Mouse (Mus musculus) stomach, embryonic 16.5 days (tissue): ENCODE measurements at regions not wholly inside any gene's neighbourhood (a gene's known extent, or its start where the extent isn't known, plus 50 kb on each side); places are given as distances from the start of the nearest gene placed in this dataset.

Source experiments
- ATAC-seq: fragments of 200-750 bp; cut with Nextera tagmentation; 2 replicates; pipeline ENCODE4 v1.8.0; 2017; ENCODE audit warnings: moderate number of reproducible peaks, moderate TSS enrichment; ENCODE audit not compliant: insufficient read depth, low FRiP score
- H3K27ac ChIP-seq: fragments of 300-500 bp; sonication (generic); 2 replicates; pipeline ENCODE4 v1.5.1; 2014; ENCODE audit warnings: low read length
- H3K27me3 ChIP-seq: fragments of 300-500 bp; sonication (generic); 2 replicates; pipeline ENCODE4 v1.6.1; 2014; ENCODE audit warnings: low read length, control low read depth, mixed read lengths; ENCODE audit not compliant: control insufficient read depth, insufficient read depth
- H3K36me3 ChIP-seq: fragments of 300-500 bp; sonication (generic); 2 replicates; pipeline ENCODE4 v1.6.1; 2014; ENCODE audit warnings: low read length; ENCODE audit not compliant: control insufficient read depth, insufficient read depth
- H3K4me1 ChIP-seq: fragments of 300-500 bp; sonication (generic); 2 replicates; pipeline ENCODE4 v1.6.1; 2014; ENCODE audit warnings: low read length, control low read depth, mixed read lengths; ENCODE audit not compliant: control insufficient read depth, insufficient read depth
- H3K4me2 ChIP-seq: fragments of 300-500 bp; sonication (generic); 2 replicates; pipeline ENCODE4 v1.6.1; 2014; ENCODE audit warnings: low read depth, low read length, mixed read lengths
- H3K4me3 ChIP-seq: fragments of 300-500 bp; sonication (generic); replicated peaks from 2 replicates; pipeline ENCODE4 v1.5.1; 2014; ENCODE audit warnings: mild to moderate bottlenecking, low read length
- H3K9ac ChIP-seq: fragments of 300-500 bp; sonication (generic); 2 replicates; pipeline ENCODE4 v1.6.1; 2014; ENCODE audit warnings: low read length
- H3K9me3 ChIP-seq: fragments of 300-500 bp; sonication (generic); replicated peaks from 2 replicates; pipeline ENCODE4 v1.6.1; 2016; ENCODE audit warnings: low read length, control low read depth; ENCODE audit not compliant: control insufficient read depth
- WGBS: fragments of 180-500 bp; shearing (Covaris S2); extraction: QIAGEN DNeasy Blood & Tissue Kit; methylation state at CpG from one replicate; pipeline ENCODE4 v1.1.7; 2014; 5-methylcytosine and 5-hydroxymethylcytosine counted together

DNA sequence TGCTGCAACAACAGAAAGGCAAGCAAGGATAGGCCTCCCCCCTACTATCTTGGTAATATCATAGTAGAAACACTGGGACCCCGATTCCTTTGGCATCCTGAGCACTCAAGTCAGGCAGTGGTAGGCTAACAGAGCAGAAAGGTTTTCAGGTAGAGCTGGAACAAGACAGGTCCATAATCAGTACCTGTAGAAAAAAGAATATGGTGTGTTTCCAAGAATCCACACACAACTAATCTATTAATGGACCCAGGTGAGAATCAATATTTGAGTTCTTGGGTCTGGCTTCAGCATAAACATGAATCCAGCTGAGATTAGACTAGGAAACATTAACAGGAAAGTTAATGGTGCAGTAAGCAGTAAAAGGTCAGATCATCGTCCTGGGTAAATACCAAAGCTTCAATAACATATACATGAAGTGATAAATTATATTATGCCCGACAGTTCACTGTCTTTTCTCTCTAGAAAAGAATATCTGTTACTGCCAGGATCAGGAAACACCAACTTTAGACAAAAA is 376.2 kb upstream of the Ddi1 start:
- Histone ChIP-seq H3K4me3 (no peak overlapping the region), H3K4me2 (no peak overlapping the region), H3K27me3 (no peaks in the 10 kb centered on the region), H3K9ac (no peak overlapping the region), H3K36me3 (no peaks in the 10 kb centered on the region), H3K4me1 (no peaks in the 10 kb centered on the region), H3K27ac (0 out of 2 replicates have a peak overlapping the region, but pooled peaks have one; percentile 23), H3K9me3 (no peaks in the 10 kb centered on the region)
- 48% methylated on average over 3 of the region's 3 CpGs for WGBS
- ATAC-seq: peak; percentile 17; the same call in 1 of the 2 replicates

DNA sequence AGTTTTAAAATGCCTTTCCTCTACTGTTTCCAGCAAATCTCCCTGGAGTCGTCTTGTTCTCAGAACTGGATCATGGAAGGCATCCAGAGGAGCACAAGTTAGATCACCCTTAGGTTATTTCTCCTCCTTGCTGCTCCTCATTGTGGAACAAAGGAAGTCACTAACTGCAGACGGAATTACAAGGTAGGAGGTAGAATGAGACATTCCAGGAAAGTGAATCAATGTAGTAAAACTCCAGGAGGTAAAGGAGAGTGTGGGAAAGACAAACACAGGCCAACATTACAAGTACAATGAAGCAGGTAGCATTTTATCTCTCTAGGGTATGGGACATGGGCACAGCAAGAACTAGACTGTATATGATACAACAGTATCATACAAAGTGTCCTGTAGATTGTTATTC is 375.7 kb upstream of the Ddi1 start:
- H3K4me3 ChIP-seq: no peak overlapping the region
- H3K9me3 ChIP-seq: no peaks in the 10 kb centered on the region
- peak; percentile 25; the same call in 1 of the 2 replicates for ATAC-seq
- 71% methylated on average over 2 of the region's 2 CpGs for WGBS
- 0 out of 2 replicates have a peak overlapping the region, but pooled peaks have one; percentile 23 for H3K27ac ChIP-seq
- no peak overlapping the region for H3K4me2 ChIP-seq
- no peaks in the 10 kb centered on the region for H3K36me3 ChIP-seq
- H3K9ac ChIP-seq: no peak overlapping the region
- H3K4me1 ChIP-seq: no peaks in the 10 kb centered on the region
- H3K27me3 ChIP-seq: no peaks in the 10 kb centered on the region

- Histone ChIP-seq H3K27me3 (no peaks in the 10 kb centered on the region), H3K4me1 (no peaks in the 10 kb centered on the region), H3K4me2 (no peak overlapping the region), H3K4me3 (no peak overlapping the region), H3K36me3 (no peaks in the 10 kb centered on the region), H3K27ac (no peak overlapping the region), H3K9me3 (no peaks in the 10 kb centered on the region), H3K9ac (no peak overlapping the region)
- no peak for ATAC-seq
- WGBS: 68% methylated on average over 2 of the region's 2 CpGs
Observed at GRCm38 (mm10) chr9:6617155-6617554, 347.5 kb upstream of the Ddi1 start.

DNA sequence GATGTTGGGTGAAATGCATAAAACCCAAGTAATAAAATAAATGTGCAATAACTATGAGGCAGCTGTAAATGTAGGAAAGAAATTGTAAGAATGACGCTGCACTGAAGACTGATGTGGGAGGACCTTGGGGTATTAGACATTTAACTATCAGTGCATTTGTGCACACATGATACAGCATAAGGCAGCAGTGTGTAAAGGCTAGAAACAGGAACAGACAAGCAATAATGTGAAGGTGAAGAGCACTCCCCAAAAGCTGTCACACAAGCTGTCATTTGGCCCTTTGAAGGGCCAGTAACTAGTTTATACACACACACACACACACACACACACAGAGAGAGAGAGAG is 339.6 kb upstream of the Ddi1 start:
- no peak overlapping the region for H3K4me2 ChIP-seq
- H3K4me1 ChIP-seq: no peaks in the 10 kb centered on the region
- no peak for ATAC-seq
- 90% methylated on average over 1 of the region's 1 CpGs for WGBS
- no peaks in the 10 kb centered on the region for H3K27me3 ChIP-seq
- no peak overlapping the region for H3K4me3 ChIP-seq
- no peaks in the 10 kb centered on the region for H3K36me3 ChIP-seq
- H3K27ac ChIP-seq: no peak overlapping the region
- H3K9me3 ChIP-seq: no peaks in the 10 kb centered on the region
- H3K9ac ChIP-seq: no peak overlapping the region

GRCm38 (mm10) chr9:6608428-6609283 is 339.0 kb upstream of the Ddi1 start:
- no peak overlapping the region for H3K27ac ChIP-seq
- no peak overlapping the region for H3K4me3 ChIP-seq
- H3K27me3 ChIP-seq: no peaks in the 10 kb centered on the region
- no peaks in the 10 kb centered on the region for H3K4me1 ChIP-seq
- no peaks in the 10 kb centered on the region for H3K36me3 ChIP-seq
- 63% methylated on average over 5 of the region's 5 CpGs for WGBS
- H3K9ac ChIP-seq: no peak overlapping the region
- ATAC-seq: no peak
- H3K4me2 ChIP-seq: no peak overlapping the region
- H3K9me3 ChIP-seq: no peaks in the 10 kb centered on the region
